Mouse (Mus musculus): ENCODE measurements around the gene Wdr91.

DNA sequence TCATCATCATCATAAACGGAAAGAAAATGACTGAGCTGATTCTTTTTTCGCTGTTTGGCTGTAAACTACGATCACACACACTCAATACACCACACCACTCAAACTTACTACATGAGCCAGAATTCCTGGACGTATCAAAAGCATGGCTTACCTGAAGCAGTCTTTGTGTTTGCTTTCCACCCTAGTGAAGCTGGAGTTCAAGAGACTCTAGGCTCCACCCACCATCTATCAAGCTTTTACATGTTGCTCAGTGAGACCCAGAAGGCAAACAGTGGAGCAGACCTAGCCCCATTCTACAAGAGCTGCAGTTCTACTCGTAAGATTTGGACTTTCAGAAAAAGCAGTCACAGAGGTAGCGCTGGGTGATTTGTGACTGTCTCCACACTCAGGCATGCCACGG is 8.1 kb downstream of the Wdr91 start:
- TF ChIP-seq POLR2A (IDR thresholded peaks at IDR 0.05; ENCODE audit: borderline replicate concordance, extremely low read depth, insufficient read depth, insufficient read length, poor library complexity, severe bottlenecking) (no peak), CTCF (IDR thresholded peaks at IDR 0.05; ENCODE audit: borderline replicate concordance, extremely low read depth, insufficient read depth, insufficient read length) (no peak)
